Mouse (Mus musculus) forebrain, embryonic 15.5 days (tissue): ENCODE results near the gene Limch1. TPM values are rescaled to one million over a fixed set of nuclear protein-coding genes. Genes with fewer than 3 reads are reported as not detected.

ENCODE experiments used
- ATAC-seq: fragments of 200-750 bp; cut with Nextera tagmentation; replicated peaks from 2 replicates; pipeline ENCODE4 v1.8.0; 2017; ENCODE audit warnings: mild to moderate bottlenecking, moderate TSS enrichment, moderate library complexity
- H3K27ac ChIP-seq: fragments of 300-500 bp; sonication (generic); replicated peaks from 2 replicates; pipeline ENCODE4 v1.5.1; 2015; ENCODE audit warnings: mild to moderate bottlenecking, inconsistent platforms
- H3K27me3 ChIP-seq: fragments of 300-500 bp; sonication (generic); 2 replicates; pipeline ENCODE4 v1.6.1; 2015; ENCODE audit warnings: inconsistent platforms
- H3K36me3 ChIP-seq: fragments of 300-500 bp; sonication (generic); 2 replicates; pipeline ENCODE4 v1.6.1; 2015; ENCODE audit warnings: mild to moderate bottlenecking, inconsistent platforms
- H3K4me1 ChIP-seq: fragments of 300-500 bp; sonication (generic); 2 replicates; pipeline ENCODE4 v1.6.1; 2015; ENCODE audit warnings: inconsistent platforms
- H3K4me2 ChIP-seq: fragments of 300-500 bp; sonication (generic); replicated peaks from 2 replicates; pipeline ENCODE4 v1.6.1; 2015; ENCODE audit warnings: mild to moderate bottlenecking, inconsistent platforms
- H3K4me3 ChIP-seq: fragments of 300-500 bp; sonication (generic); 2 replicates; pipeline ENCODE4 v1.5.1; 2015; ENCODE audit warnings: mild to moderate bottlenecking, inconsistent platforms
- H3K9ac ChIP-seq: fragments of 300-500 bp; sonication (generic); replicated peaks from 2 replicates; pipeline ENCODE4 v1.6.1; 2015; ENCODE audit warnings: mild to moderate bottlenecking, inconsistent platforms
- H3K9me3 ChIP-seq: fragments of 300-500 bp; sonication (generic); 2 replicates; pipeline ENCODE4 v1.6.1; 2016; ENCODE audit warnings: inconsistent platforms
- WGBS: fragments of 180-500 bp; shearing (Covaris S2); methylation state at CpG from one replicate; pipeline ENCODE4 v1.1.7; 2015; ENCODE audit warnings: mixed read lengths; 5-methylcytosine and 5-hydroxymethylcytosine counted together
- polyA plus RNA-seq: library from polyadenylated mRNA; unstranded; fragments of >200 nt; fragmentation: Nextera tagmentation; extraction: Ambion mirVana; gene quantifications from 2 replicates; pipeline ENCODE4 v1.2.1, GENCODE M21; 2015

Gene Limch1
- polyA plus RNA-seq, 1 experiment from 2014 or later = 84.3 TPM

DNA sequence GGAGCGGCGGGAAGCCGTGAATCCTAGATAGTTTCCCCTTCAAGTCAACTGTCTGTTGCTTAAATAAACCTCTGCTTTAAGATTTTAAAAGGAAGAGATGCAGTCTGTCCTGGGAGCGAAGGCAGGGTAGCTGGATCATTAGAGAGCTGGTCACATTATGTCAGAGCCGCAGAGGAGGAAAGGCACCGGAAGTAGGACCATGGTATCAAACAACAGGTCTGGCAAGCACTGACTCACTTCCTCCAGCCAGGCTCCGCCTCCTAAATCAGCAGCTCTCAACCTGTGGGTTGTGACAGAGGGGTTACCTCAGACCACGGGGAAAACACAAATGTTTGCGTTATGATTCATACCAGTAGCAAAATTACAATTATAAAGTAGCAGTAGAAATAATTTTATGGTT is 318.0 kb downstream of the Limch1 start:
- Histone ChIP-seq H3K4me2 (no peak overlapping the region), H3K4me1 (0 out of 2 replicates have a peak, but pooled peaks cover 2% of the 10 kb centered on the region), H3K36me3 (no peaks in the 10 kb centered on the region), H3K9ac (no peak overlapping the region), H3K27ac (no peak overlapping the region), H3K9me3 (no peaks in the 10 kb centered on the region), H3K4me3 (no peak overlapping the region), H3K27me3 (no peaks in the 10 kb centered on the region)
- no peak for ATAC-seq
- WGBS = 92% methylated on average over 9 of the region's 9 CpGs

DNA sequence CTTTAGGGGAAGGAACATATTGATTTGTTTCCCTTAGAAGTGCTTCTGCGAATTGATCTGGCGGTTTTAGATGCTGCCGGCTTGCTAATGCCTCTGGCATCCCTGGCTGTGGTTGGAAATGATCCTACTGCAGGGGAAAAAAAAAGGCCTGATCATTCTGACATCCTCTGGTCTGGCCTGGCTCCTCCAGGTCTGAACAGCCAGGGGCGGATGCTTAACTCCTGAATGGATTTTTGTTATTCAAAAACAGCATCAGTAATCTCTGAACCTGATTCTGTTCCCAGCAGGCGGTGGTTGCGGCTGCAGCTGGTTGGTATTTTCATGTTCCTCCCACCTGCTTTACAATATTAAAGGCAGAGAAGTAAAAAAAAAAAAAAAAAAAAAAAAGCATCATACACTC is 337.5 kb downstream of the Limch1 start:
- Histone ChIP-seq H3K9ac (no peak overlapping the region), H3K9me3 (no peaks in the 10 kb centered on the region), H3K27ac (no peak overlapping the region), H3K27me3 (0 out of 2 replicates have a peak, but pooled peaks cover 3% of the 10 kb centered on the region), H3K4me3 (no peak overlapping the region), H3K4me2 (no peak overlapping the region), H3K4me1 (no peaks in the 10 kb centered on the region), H3K36me3 (no peaks in the 10 kb centered on the region)
- no peak for ATAC-seq
- 35% methylated on average over 6 of the region's 6 CpGs for WGBS

DNA sequence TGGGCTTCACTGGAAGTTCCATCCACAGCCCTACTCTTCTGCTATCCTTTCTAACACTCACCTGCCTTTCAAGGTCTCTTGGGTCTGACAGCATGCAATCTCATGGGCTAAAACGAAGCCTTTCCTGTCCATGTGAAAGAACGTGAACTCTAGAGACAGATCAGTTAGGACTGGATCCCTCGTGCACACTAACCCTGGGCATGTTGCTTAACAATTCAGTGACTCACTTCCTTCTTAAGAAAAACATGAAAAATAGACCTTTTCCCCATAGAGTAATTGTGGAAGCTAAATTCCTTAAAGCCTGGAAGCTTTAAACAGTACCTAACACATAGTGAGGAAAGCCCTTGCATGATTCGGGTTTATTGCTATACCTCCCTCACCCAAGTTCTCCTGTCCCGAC is 345.2 kb downstream of the Limch1 start:
- no peak overlapping the region for H3K4me3 ChIP-seq
- peaks cover 61% of the 10 kb centered on the region for H3K27me3 ChIP-seq
- ATAC-seq = no peak
- no peaks in the 10 kb centered on the region for H3K9me3 ChIP-seq
- H3K36me3 ChIP-seq = no peaks in the 10 kb centered on the region
- H3K4me2 ChIP-seq = no peak overlapping the region
- no peak overlapping the region for H3K27ac ChIP-seq
- no peak overlapping the region for H3K9ac ChIP-seq
- WGBS = 81% methylated on average over 5 of the region's 5 CpGs
- peaks cover 3% of the 10 kb centered on the region for H3K4me1 ChIP-seq

DNA sequence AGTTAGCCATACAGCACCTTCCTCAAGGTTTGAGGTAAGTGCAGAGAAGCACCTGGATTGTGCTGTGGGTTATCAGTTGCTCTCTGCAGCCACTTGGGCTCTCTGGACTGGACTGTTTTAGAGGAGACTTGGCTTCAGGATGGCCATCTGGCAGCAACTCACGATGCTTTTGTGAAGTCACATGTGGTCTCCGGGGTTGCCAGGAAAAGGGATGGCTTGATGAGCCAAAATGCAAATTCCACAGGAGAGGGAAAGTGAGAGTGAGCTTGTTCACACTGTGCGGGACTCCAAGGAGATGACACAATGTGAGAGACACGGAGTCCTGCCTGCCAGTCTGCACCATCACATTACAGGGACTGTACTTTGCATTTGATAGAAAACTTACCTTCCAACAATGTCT is 346.1 kb downstream of the Limch1 start:
- Histone ChIP-seq H3K9ac (no peak overlapping the region), H3K27ac (no peak overlapping the region), H3K9me3 (no peaks in the 10 kb centered on the region), H3K4me3 (no peak overlapping the region), H3K27me3 (peaks cover 66% of the 10 kb centered on the region), H3K4me1 (peaks cover 11% of the 10 kb centered on the region), H3K36me3 (no peaks in the 10 kb centered on the region), H3K4me2 (no peak overlapping the region)
- peak; percentile 87 for ATAC-seq
- 20% methylated on average over 4 of the region's 4 CpGs for WGBS

DNA sequence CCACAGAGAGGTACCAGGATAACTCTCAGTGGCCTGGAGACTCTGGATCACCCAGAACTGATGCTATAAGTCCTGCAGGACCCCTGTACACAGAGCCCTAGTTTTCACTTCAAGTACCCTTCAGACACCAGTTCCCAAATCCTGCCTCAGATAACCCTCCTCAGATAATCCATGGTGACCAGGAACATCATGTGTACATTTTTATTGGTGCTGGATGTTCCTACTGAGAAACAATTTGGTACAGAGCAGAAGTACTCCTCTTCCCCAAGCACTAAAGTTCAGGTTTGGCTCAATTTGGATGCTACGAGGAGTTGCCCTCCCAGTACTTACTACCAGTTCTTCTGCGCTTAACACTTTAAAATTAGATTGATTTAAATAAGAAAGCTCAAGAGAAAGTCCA is 348.4 kb downstream of the Limch1 start:
- no peaks in the 10 kb centered on the region for H3K9me3 ChIP-seq
- WGBS = 16% methylated on average over 2 of the region's 2 CpGs
- H3K9ac ChIP-seq = no peak overlapping the region
- no peak overlapping the region for H3K27ac ChIP-seq
- H3K27me3 ChIP-seq = peaks cover 81% of the 10 kb centered on the region
- H3K4me2 ChIP-seq = no peak overlapping the region
- ATAC-seq = no peak
- no peak overlapping the region for H3K4me3 ChIP-seq
- peaks cover 11% of the 10 kb centered on the region for H3K4me1 ChIP-seq
- no peaks in the 10 kb centered on the region for H3K36me3 ChIP-seq

DNA sequence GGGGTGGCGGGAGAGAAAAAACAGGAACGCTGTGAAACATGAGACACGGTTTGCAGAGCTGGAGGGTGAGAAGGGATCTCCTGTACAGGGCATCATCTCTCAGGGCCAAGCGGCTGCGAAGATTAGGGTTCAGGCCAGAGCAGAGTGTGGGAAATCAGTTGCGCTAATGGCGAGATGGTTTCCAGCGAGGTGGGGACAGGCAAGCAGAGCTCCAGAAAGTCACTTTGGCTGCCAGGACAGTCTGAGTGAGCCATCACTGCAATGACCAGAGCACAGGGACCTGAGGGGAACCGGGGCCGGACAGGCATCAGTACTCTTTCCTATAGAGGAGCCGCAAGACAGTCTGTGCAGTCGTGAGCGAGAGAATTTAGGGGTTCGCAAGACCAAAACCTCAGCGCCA is 349.5 kb downstream of the Limch1 start:
- Histone ChIP-seq H3K4me3 (no peak overlapping the region), H3K27me3 (peaks cover 88% of the 10 kb centered on the region), H3K4me2 (no peak overlapping the region), H3K9ac (no peak overlapping the region), H3K27ac (no peak overlapping the region), H3K36me3 (no peaks in the 10 kb centered on the region), H3K4me1 (peaks cover 11% of the 10 kb centered on the region), H3K9me3 (no peaks in the 10 kb centered on the region)
- 1% methylated on average over 15 of the region's 15 CpGs for WGBS
- ATAC-seq = no peak

DNA sequence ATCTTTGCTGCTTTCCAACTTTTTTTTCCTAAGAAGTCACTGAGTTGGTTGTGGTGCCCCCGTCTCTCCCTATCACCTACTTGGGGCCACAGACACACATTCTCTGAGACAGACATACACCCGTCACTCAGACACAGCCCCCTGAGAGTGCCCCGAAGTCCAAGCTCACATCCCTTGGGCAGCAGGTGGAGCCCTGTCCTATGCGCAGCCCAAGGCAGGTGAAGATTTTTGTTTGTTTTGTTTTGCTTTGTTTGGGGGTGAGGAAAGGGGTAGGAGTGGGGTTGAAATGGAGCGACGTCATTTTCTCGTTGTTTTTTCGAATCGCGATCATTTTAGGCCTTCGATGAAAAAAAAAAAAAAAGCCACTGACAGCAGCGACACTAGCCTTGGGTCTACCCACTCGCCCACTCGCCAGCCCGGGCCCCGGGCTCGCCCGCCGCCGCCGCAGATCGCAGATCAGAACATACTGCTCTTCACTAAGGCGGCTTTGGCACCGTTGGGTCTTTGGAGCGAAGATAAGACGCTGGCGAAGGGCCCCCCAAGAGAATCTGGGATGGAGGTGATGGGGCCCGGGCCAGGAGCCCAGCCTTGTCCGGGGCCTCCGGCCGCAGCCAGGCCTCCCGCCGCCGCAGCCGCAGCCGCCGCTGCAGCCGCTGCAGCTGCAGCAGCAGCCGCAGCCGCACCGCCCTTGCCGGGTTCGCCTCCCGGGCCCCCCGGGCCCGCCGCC is 350.2 kb downstream of the Limch1 start:
- under 1% methylated on average over 39 of the region's 47 CpGs for WGBS
- no peaks in the 10 kb centered on the region for H3K36me3 ChIP-seq
- no peak overlapping the region for H3K27ac ChIP-seq
- H3K9me3 ChIP-seq = no peaks in the 10 kb centered on the region
- no peak overlapping the region for H3K9ac ChIP-seq
- H3K4me2 ChIP-seq = peak overlapping the region; percentile 36
- ATAC-seq = no peak
- H3K27me3 ChIP-seq = peaks cover 87% of the 10 kb centered on the region
- H3K4me1 ChIP-seq = peaks cover 11% of the 10 kb centered on the region
- peak overlapping the region; percentile 21 for H3K4me3 ChIP-seq

DNA sequence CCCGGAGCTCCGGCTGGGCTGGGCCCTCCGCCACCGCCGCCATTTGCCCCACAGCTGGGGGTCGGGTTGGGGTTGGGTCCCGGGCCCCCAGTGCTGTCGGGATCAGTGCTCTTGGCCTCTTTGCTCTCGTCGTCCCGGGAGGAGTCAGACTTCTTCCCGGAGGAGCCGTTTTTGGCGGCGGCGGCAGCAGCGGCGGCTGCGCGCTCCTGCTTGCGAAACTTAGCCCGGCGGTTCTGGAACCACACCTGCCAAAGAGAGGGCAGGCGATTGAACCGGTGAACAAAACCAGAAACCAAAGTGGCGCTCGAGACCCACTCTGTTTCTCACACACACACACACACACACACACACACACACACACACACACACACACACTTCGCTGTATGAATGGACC is 350.7 kb downstream of the Limch1 start:
- H3K36me3 ChIP-seq = no peaks in the 10 kb centered on the region
- H3K9me3 ChIP-seq = no peaks in the 10 kb centered on the region
- H3K27me3 ChIP-seq = peaks cover 89% of the 10 kb centered on the region
- peak overlapping the region; percentile 36 for H3K4me2 ChIP-seq
- H3K4me3 ChIP-seq = peak overlapping the region; percentile 21
- H3K4me1 ChIP-seq = peaks cover 11% of the 10 kb centered on the region
- WGBS = 0% methylated on average over 28 of the region's 28 CpGs
- H3K9ac ChIP-seq = no peak overlapping the region
- H3K27ac ChIP-seq = no peak overlapping the region
- no peak for ATAC-seq

DNA sequence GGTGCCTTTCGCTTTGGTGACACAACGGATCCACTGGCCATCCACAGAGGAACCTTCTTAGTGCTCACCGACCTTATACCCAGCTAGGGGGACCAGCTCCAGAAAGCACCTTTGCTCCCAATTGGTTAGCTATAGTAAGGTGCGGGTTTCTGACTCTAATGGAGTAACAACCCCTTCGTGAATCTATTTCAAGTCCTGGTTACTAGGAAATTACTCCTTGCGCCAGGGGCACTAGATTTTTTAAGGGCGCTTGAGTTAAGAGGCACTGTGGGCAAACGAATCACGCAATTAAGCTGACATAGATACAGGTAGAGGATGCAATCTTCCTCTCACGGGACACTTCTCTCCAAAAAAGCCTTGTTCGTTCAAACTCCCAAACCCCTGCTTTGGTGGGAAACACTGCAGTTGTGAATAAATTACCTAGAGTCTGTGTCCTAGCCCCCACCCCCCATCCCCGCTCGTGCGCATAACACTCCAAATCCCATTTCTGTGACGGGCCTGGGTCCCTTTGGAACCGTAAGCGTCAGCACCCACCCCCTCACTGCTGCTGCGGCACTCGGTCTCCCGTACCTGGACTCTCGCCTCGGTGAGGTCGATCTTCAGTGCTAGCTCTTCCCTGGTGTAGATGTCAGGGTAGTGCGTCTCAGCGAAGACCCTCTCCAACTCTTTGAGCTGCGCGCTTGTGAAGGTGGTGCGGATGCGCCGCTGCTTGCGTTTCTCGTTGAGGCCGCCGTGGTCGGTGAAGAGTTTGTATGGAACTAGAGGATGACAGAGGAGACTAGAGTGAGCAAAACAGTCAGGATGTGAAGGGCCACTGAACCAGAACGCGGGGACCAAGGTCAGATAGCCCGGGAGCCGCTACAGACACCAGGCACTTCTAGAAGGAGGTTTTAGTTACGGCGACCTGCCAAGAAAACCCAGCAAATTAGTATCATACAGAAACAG is 351.8 kb downstream of the Limch1 start:
- H3K27me3 ChIP-seq = peaks cover 89% of the 10 kb centered on the region
- H3K27ac ChIP-seq = no peak overlapping the region
- WGBS = under 1% methylated on average over 41 of the region's 41 CpGs
- no peak overlapping the region for H3K4me3 ChIP-seq
- H3K4me1 ChIP-seq = peaks cover 11% of the 10 kb centered on the region
- H3K9me3 ChIP-seq = no peaks in the 10 kb centered on the region
- no peak overlapping the region for H3K9ac ChIP-seq
- H3K36me3 ChIP-seq = no peaks in the 10 kb centered on the region
- H3K4me2 ChIP-seq = no peak overlapping the region
- no peak for ATAC-seq

DNA sequence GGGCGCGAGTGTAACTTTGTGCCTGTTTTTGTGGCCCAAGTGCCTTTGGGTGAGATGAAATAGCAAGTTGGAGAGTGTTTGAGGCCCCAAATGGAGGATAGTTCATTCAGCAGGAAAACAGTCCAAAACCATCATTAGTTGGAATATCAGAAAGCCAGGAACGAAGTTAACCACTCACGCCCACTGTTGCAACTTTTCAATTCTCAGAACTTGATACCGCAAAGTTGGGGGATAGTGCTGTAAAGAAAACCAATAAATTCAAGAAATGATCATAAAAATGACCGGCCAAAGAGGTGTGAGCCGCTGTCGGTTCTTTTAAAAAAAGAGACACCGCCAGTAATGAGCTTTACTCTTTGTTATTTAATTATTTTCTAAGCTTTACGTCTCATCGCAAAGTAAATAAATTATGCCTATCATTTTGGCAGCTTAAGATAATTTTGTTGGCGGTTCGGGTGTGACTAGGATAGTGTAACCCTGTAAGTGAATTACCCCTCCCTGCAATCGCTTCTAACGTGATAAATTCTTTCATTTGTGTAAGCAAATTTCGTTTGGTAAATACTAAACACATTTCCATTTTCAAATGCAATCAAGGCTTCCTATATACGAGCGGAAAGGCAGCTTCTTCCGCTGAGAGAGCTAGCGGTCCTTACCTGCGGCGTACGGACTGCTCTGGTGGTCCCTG is 352.6 kb downstream of the Limch1 start:
- no peak for ATAC-seq

DNA sequence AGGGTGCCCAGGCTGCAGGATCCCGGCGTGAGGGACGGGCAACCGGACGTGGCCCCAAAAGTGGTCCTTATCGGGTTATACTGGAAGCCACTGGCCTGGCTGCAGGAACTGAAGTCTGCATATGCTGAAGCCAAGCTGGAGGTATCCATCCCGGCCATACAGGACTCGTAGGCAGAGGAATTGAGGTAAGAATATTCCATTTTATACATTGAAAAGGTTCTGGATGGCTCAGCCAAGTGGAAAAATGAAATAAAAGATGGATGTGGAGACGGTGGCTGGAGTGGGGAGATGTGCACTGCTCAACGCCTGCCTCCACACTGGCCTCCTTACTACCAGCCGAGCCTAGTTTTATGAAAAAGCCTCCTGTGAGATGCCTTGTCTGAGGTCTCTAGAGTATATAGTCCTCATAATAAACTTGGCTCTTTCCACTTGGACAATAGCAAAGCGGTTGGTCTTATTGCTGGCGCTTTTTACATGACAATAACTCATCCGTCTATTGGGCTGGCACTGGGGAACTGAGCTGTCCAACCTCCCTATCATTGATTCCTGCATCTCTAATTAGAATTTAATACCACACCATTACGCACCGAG is 353.2 kb downstream of the Limch1 start, which contains the start of gene Phox2b:
Gene Phox2b, minus strand, starts transcription at position 569 of the 591 bp plus-strand sequence.
- Histone ChIP-seq H3K27me3 (peaks cover 90% of the 10 kb centered on the region), H3K4me1 (peaks cover 11% of the 10 kb centered on the region), H3K36me3 (no peaks in the 10 kb centered on the region), H3K4me3 (no peak within 1 kb of the TSS), H3K9ac (no peak within 1 kb of the TSS), H3K4me2 (no peak within 1 kb of the TSS), H3K27ac (no peak within 1 kb of the TSS), H3K9me3 (no peaks in the 10 kb centered on the region)
- ATAC-seq = no peak
- WGBS = under 1% methylated on average over 16 of the region's 16 CpGs

More for the DNA sequence above, 352.6 kb downstream of the Limch1 start:
- Histone ChIP-seq H3K4me3 (no peak overlapping the region), H3K9me3 (no peaks in the 10 kb centered on the region), H3K4me2 (no peak overlapping the region), H3K9ac (no peak overlapping the region), H3K27me3 (peaks cover 90% of the 10 kb centered on the region), H3K27ac (no peak overlapping the region), H3K4me1 (peaks cover 11% of the 10 kb centered on the region), H3K36me3 (no peaks in the 10 kb centered on the region)
- WGBS = 2% methylated on average over 23 of the region's 23 CpGs
